Comparison of ENCODE assay signal across 20 mouse cellular contexts in genomic region chr8:31369636-31370035, GRCm38 (mm10).
"Had no signal": no experiment of that assay in that cellular context is flagged by ENCODE, and none has a peak within 500 bp of the region (broad histone marks: within the 10 kb centered on the region; RNA-seq: fewer than 3 reads in every experiment).

No protein-coding gene starts in this region.

- H3K4me1 ChIP-seq: limb, embryonic 12.5 days; limb, embryonic 15.5 days; stomach, embryonic 15.5 days had no signal

- DNase-seq: kidney, adult 18-20 months; kidney, adult 9 months; kidney, postnatal 14 days; kidney, postnatal 4 days; left cerebral cortex, postnatal 4 days; liver, postnatal 0 days; retina, postnatal 1 day; right cerebral cortex, postnatal 25 days; spleen, adult 18-20 months; thymus, postnatal 25 days had no signal

- H3K27me3 ChIP-seq: limb, embryonic 12.5 days; limb, embryonic 15.5 days; neural tube, embryonic 13.5 days; stomach, embryonic 15.5 days had no signal

- H3K9me3 ChIP-seq: limb, embryonic 12.5 days; limb, embryonic 15.5 days; neural tube, embryonic 13.5 days; stomach, embryonic 15.5 days had no signal

- H3K4me2 ChIP-seq: limb, embryonic 12.5 days; limb, embryonic 15.5 days; liver, embryonic 11.5 days; lung, embryonic 14.5 days; neural tube, embryonic 13.5 days; stomach, embryonic 15.5 days had no signal

- ATAC-seq: intestine, embryonic 16.5 days; liver, postnatal 0 days; lung, postnatal 0 days had no signal

- H3K36me3 ChIP-seq: limb, embryonic 12.5 days; limb, embryonic 15.5 days; neural tube, embryonic 13.5 days; stomach, embryonic 15.5 days had no signal

- H3K27ac ChIP-seq: limb, embryonic 12.5 days; limb, embryonic 15.5 days; liver, embryonic 14.5 days; macrophage; neural tube, embryonic 13.5 days; stomach, embryonic 15.5 days had no signal

- H3K9ac ChIP-seq: limb, embryonic 12.5 days; limb, embryonic 15.5 days; liver, embryonic 14.5 days; liver, postnatal 0 days; lung, embryonic 14.5 days; neural tube, embryonic 13.5 days; stomach, embryonic 15.5 days had no signal

- H3K4me3 ChIP-seq: limb, embryonic 12.5 days; limb, embryonic 15.5 days; neural tube, embryonic 13.5 days; stomach, embryonic 15.5 days had no signal
